Mouse (Mus musculus) spleen, postnatal 36 days (tissue): ENCODE measurements around the gene Fam120a.
A peak's percentile ranks its signal among the peaks of the same experiment; 100 is the strongest.

ENCODE experiments used
- DNase-seq, 2 experiments: peaks; one replicate each; pipeline ENCODE4 v3.0.0; 2022; ENCODE audit warnings: low spot score in 2 of 2, mixed read lengths in 1 of 2

The Fam120a gene

GRCm38 (mm10) chr13:48965559-48966525, 2.0 kb downstream of the Fam120a start:
- DNase-seq = peak; percentile 78 to 83

- DNase-seq = no peak
These were observed 3.0 kb downstream of the Fam120a start for GRCm38 (mm10) chr13:48964850-48965249.

- DNase-seq = no peak
These were observed 4.7 kb downstream of the Fam120a start for GRCm38 (mm10) chr13:48963111-48963510.

GRCm38 (mm10) chr13:48962519-48962918, 5.3 kb downstream of the Fam120a start:
- peak in 1 of 2 experiments; percentile 27 for DNase-seq

- no peak for DNase-seq
These were observed 9.2 kb downstream of the Fam120a start for GRCm38 (mm10) chr13:48958608-48959007.

- no peak for DNase-seq
These were observed 13.0 kb downstream of the Fam120a start for GRCm38 (mm10) chr13:48954825-48955224.

GRCm38 (mm10) chr13:48950600-48951241, 17.1 kb downstream of the Fam120a start:
- DNase-seq = no peak

GRCm38 (mm10) chr13:48948951-48949350, 18.9 kb downstream of the Fam120a start:
- no peak for DNase-seq

- DNase-seq = no peak
These were observed 23.2 kb downstream of the Fam120a start for GRCm38 (mm10) chr13:48944571-48944970.

GRCm38 (mm10) chr13:48942471-48942870, 25.3 kb downstream of the Fam120a start:
- DNase-seq = no peak

- DNase-seq = no peak
These were observed 26.0 kb downstream of the Fam120a start for GRCm38 (mm10) chr13:48941773-48942172.

GRCm38 (mm10) chr13:48934597-48934996, 33.2 kb downstream of the Fam120a start:
- DNase-seq = no peak

GRCm38 (mm10) chr13:48932692-48933091, 35.1 kb downstream of the Fam120a start:
- DNase-seq = no peak

- no peak for DNase-seq
These were observed 36.1 kb downstream of the Fam120a start for GRCm38 (mm10) chr13:48931687-48932086.

GRCm38 (mm10) chr13:48931232-48931631, 36.6 kb downstream of the Fam120a start:
- DNase-seq = no peak

- no peak for DNase-seq
These were observed 38.2 kb downstream of the Fam120a start for GRCm38 (mm10) chr13:48929535-48930110.

GRCm38 (mm10) chr13:48927609-48928008, 40.2 kb downstream of the Fam120a start:
- DNase-seq = no peak

GRCm38 (mm10) chr13:48922712-48923111, 45.1 kb downstream of the Fam120a start:
- no peak for DNase-seq

- DNase-seq = no peak
These were observed 46.6 kb downstream of the Fam120a start for GRCm38 (mm10) chr13:48921256-48921655.

- no peak for DNase-seq
These were observed 47.9 kb downstream of the Fam120a start for GRCm38 (mm10) chr13:48919756-48920415.

GRCm38 (mm10) chr13:48917113-48917599, 50.7 kb downstream of the Fam120a start:
- no peak for DNase-seq

- no peak for DNase-seq
These were observed 54.1 kb downstream of the Fam120a start for GRCm38 (mm10) chr13:48913680-48914079.
